Mouse (Mus musculus) brain, embryonic 14.5 days (tissue): ENCODE measurements around the gene Mt1. TPM values are rescaled to one million over a fixed set of nuclear protein-coding genes. Genes with fewer than 3 reads are reported as not detected.
A peak's percentile ranks its signal among the peaks of the same experiment; 100 is the strongest.
"Not testable (repeated sequence)": the region's sequence is repeated elsewhere in the genome, so short reads cannot be mapped to it uniquely, and the experiment has no call there.

Source experiments
- DNase-seq: peaks from one replicate; pipeline ENCODE4 v3.0.0-alpha.2; 2011; ENCODE audit warnings: low read depth
- CTCF ChIP-seq: fragments of 200-500 bp; IDR thresholded peaks from 2 replicates; pipeline ENCODE4 v1.5.1; 2012; ENCODE audit warnings: inconsistent platforms, mild to moderate bottlenecking, moderate library complexity, borderline replicate concordance; ENCODE audit not compliant: insufficient read depth, insufficient read length; ENCODE audit errors: extremely low read depth
- POLR2A ChIP-seq: fragments of 200-500 bp; IDR thresholded peaks from 2 replicates; pipeline ENCODE4 v1.6.1; 2012; ENCODE audit warnings: mild to moderate bottlenecking, inconsistent platforms, borderline replicate concordance; ENCODE audit not compliant: poor library complexity, insufficient read depth, insufficient read length, severe bottlenecking; ENCODE audit errors: extremely low read depth
- polyA plus RNA-seq: library from polyadenylated mRNA; depleted of rRNA; stranded (reverse); fragments of >200 nt; gene quantifications from 2 replicates; pipeline ENCODE4 v1.2.3, GENCODE M21; 2012

Gene Mt1
- polyA plus RNA-seq, 1 experiment = 38.9 TPM

DNA sequence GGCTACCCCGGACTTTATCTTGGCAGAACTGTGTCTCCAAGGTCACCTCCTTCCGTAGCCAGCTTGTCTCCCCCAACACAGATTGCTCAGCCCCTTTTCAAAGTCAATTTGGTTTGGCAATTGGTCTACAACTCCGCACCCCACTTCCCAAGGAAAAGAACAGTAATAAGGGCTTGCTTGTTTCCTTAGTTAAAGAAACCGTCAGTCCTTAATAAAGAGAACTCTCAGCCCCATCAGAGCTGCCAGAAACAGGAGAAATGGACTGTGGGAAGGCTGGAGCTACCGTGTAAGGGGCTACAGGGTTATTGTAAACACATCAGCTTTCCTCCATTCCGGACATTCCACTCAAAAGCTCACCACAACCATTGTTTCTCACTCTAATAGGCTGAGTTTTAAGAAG lies 24.3 kb upstream of the Mt1 start:
- TF ChIP-seq CTCF (no peak), POLR2A (no peak)
- DNase-seq = peak; percentile 90

DNA sequence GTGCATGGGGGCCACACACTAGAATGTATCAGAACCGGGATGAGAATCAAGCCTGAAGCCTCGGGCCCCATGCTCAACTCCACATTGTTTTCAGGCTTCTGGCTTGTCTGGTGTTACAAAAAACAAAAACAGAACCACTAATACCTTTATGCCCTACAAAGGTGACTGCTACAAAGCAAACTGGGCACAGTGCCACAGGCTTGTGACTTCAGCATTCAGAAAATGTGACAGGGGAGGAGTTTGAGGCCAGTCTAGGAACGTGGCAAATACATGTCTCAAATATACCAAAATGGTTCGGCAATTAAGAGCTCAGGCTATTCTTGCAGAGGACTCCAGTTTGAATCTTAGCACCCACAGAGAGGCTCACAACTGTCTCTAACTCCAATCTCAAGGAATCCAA lies 22.8 kb upstream of the Mt1 start:
- no peak for DNase-seq
- TF ChIP-seq POLR2A (no peak), CTCF (no peak)

DNA sequence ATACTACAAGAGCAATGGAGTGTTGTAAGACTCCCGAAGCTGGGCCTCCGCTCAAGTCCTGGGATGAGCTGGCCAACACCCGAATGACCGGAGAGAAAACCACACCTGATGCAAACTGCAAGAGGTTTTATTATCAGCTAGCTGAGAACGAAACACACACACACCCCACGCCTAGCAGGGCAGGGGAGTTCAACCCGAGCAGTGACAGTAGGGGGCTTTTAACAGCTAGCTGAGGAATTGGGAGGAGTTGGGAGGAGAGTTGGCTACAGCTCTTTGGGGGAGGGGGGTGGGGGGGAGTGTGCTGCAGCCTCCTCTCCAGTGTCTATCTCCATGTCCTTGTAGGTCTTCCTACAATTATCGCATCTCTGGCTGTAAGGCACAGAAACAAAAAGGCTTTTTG lies 13.1 kb upstream of the Mt1 start:
- not testable (repeated sequence) for DNase-seq

DNA sequence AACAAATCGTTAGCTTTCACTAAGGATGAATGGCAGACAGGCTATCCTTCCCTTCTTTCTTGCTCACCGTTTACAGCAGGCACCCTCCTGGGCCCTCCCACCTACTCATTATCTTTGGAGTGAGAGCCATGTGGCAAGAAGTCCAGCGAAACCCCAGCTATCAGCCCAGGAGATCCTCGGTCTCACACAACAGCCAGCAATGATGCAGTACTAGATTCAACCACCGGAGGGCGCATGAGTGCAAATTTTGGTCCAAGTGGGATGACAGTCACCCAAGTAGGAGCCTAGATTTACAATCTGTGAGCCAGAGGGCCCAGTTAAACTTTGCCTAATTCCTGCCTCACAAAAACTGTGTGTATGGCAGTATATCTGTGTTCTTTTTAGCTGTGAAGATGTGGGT lies 11.6 kb upstream of the Mt1 start:
- TF ChIP-seq CTCF (peak; percentile 94), POLR2A (no peak)
- peak; percentile 88 for DNase-seq

DNA sequence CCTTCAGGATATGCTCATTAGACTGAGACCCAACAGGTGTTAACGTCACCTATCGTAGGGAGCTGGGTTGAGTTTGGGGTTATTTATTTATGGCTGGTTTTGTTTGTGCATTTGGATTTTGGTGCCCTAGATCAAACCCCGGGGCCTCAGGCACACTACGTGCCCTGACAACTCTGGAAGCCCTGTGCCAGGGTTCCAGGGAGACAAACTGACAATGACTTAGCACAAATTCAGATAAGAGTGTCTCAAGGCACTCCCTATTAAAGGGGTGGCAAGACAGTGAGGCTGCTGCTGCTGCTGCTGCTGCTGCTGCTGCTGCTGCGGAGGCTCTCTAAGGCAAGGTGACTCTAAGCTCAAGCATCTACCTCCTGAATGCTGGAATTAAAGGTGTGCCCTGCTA lies 9.3 kb upstream of the Mt1 start:
- DNase-seq = no peak
- TF ChIP-seq POLR2A (no peak), CTCF (no peak)

DNA sequence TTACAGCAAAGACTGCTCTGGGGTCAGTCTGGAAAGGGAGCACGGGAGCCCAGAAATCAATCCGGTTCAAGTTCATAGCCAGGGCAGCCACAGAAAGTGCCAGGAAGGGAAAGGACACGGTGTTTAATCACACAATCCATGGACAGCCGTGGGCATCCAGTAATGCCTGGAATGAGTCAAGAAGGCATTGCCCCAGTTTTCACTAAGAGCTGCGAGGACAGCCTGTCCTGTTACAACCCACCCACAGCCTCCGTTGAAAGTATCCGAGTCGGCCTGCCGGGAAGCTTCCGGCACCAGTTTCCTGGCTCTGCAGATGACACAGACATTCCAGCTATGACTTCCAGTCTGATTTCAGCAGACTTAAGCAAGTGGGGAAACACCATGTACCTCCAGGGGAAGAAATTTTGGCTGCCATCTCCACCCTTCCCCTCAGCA lies 7.5 kb upstream of the Mt1 start:
- DNase-seq = no peak
- TF ChIP-seq CTCF (no peak), POLR2A (no peak)

DNA sequence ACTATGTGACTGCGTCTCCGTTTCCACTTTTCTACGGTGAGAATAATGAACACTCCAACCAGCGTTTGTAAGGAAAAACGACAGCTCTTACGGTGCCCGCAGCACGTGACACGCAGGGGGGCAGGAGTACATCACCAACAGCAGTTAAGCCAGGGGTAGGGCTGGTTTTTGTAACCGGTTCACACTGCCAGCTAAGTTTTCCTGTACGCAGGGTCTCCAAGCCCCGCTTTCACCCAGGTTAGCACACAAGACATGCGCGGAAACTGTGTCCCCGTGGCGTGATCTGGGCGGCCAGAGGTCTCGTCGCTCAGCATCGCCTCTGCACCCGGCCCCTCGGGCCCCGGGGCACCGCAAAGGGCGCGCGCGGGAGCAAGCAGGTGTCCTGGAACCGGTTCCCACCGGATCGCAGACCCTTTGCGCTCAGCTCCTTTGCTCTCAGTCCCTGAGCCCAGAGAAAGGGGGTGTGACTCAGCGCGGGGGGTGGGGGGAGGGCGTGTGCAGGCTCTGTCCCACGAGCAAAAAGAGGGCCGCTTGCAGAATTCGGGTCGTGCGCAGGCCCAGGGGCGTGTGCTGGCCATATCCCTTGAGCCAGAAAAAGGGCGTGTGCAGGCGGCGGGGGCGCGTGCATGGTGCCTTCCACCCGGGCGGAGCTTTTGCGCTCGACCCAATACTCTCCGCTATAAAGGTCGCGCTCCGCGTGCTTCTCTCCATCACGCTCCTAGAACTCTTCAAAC lies 6.6 kb upstream of the Mt1 start, which contains the start of gene Mt2:
Mt2 (plus strand) TSS at position 590 of the 734 bp plus-strand sequence.
- TF ChIP-seq POLR2A (no peak), CTCF (no peak)

DNA sequence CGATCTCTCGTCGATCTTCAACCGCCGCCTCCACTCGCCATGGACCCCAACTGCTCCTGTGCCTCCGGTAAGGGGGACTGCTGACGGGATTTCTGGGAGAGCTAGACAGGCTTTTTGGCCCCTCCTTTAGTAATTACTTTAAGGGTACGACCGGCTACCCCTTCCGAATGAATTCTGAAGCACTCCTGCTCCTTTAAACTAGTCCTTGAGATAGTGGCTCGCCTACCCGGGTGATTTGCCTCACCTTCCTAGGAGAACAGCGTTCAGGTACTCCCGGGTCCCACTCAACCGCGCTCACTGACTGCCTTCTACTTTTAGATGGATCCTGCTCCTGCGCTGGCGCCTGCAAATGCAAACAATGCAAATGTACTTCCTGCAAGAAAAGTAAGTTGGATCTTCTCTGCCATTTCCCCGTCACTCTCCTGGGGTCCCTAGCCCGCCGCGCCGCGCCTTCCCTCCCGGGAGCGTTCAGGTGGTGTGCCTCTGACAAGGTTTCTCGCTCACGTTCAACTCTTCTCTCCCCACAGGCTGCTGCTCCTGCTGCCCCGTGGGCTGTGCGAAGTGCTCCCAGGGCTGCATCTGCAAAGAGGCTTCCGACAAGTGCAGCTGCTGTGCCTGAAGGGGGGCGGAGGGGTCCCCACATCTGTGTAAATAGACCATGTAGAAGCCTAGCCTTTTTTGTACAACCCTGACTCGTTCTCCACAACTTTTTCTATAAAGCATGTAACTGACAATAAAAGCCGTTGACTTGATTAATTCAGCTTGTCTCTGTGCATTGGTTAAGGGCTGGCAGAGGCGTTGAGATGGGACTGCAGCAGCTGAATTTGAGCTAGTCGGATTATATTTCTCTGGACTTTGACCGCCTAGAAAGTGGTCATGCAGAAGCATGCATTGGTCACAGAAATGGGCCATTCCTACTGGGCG lies 5.8 kb upstream of the Mt1 start:
- TF ChIP-seq POLR2A (no peak), CTCF (no peak)
- DNase-seq = peak; percentile 56

More for the DNA sequence above, 6.6 kb upstream of the Mt1 start, which contains the start of gene Mt2:
- DNase-seq = peak; percentile 74

DNA sequence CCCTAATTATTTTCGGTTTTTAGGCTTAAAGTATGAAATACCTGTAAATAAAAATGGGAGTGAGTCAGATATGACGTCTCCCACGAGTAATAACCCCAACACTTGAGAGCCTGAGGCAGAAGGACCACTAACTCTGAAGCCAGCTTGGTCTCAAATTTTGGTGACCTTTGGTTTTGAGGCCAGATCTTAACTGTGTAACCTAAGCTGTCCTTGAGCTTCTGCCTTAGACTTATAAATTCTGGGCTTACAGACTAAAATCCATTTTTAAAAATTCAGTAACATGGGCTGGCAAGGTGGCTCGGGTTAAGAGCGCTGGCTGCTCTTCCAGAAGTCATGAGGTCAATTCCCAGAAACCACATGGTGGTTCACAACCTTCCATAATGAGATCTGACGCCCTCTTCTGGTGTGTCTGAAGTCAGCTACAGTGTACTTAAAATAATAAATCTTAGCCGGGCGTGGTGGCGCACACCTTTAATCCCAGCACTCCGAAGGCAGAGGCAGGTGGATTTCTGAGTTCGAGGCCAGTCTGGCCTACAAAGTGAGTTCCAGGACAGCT lies 5.0 kb upstream of the Mt1 start:
- no peak for DNase-seq
- no peak for TF ChIP-seq POLR2A
- TF ChIP-seq CTCF = no peak

DNA sequence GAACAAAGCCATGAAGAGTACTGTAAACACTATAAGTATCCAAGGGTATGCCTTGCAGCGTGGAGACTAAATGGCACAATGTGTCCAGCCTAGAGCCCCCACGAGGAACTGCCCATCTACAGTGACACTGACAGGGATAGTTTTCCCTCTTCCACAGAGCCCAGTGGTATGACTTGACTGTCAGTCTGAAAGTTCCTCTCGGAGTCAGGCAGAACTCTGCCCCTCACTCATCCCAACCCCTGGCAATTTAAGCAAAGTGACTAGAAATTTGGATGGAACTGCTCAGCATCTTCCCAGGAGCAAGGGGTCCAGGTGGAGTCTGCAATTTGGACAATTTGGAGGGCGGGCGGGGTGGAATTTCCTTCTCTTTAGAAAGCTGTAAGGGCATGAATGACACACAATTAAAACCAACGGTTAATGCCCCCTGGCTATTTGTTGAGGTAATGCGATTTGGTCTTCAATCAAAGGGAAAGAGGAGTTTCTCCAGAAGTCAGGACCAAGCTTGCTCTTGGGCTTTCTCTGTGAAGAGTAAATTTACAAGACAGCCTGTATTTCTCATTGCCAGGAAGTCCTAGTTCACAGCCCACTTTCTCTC lies 4.2 kb upstream of the Mt1 start:
- TF ChIP-seq CTCF = no peak
- no peak for TF ChIP-seq POLR2A
- DNase-seq = peak; percentile 32

DNA sequence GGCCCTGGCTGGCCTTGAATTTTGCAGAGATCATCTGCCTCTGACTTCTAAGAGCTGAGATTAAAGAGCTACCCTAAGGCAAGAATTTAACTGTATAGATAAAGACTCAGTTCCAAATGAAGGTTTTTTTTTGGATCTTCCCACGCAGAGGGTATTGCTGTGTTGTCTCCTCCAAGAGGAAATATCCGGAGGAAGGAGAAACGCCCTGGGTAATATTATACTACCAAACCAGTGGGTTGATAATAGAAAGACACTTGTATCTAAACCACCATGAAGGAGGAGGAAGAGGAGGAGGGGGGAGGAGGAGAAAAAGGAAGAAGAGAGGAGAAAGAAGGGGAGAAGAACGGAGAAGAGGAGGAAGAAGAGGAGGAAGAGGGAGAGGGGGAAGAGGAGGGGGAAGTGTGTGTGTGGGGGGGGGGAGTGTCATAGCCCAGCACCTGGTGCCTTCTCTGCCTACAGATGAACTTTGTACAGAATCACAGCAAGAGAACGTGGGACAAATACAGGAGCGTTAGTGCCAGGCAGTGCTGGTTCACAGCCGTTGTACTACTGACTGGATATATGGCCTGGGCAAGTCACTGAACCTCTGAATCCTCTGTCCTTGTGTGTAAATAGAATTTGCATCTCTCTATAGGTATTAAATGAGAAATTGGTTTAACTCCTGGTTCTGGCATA lies 1.0 kb upstream of the Mt1 start:
- TF ChIP-seq CTCF (no peak), POLR2A (no peak)

More for the DNA sequence above, 1.0 kb upstream of the Mt1 start:
- no peak for DNase-seq
